In genomic region chr2:70824838-70825370, GRCm38 (mm10) we compare ENCODE assay signal across 8 mouse cellular contexts. TPM values are rescaled to one million over a fixed set of nuclear protein-coding genes. Genes with fewer than 3 reads are reported as not detected.
DNase-seq lines count a peak whose midpoint lies in the region; ATAC-seq lines count a peak whose summit lies in the region.

No protein-coding gene starts in this region.

- peak overlapping the region; percentile 99 for H3K9ac ChIP-seq in embryonic facial prominence, embryonic 14.5 days (ENCODE audit: low read depth, low read length)
- peak overlapping the region; percentile 100 for H3K9ac ChIP-seq in heart, embryonic 11.5 days (ENCODE audit: low read depth, low read length)
- H3K9ac ChIP-seq in neural tube, embryonic 14.5 days (replicated peaks; ENCODE audit: low read depth, low read length), result peak overlapping the region; percentile 90

- H3K4me2 ChIP-seq in embryonic facial prominence, embryonic 14.5 days (ENCODE audit: low read depth, low read length), result peak overlapping the region; percentile 75
- H3K4me2 ChIP-seq in heart, embryonic 11.5 days, result peak overlapping the region; percentile 83
- peak overlapping the region; percentile 49 for H3K4me2 ChIP-seq in neural tube, embryonic 14.5 days (ENCODE audit: low read depth, low read length)

- H3K9me3 ChIP-seq in embryonic facial prominence, embryonic 14.5 days (ENCODE audit: control insufficient read depth, low read length), result no peaks in the 10 kb centered on the region
- no peaks in the 10 kb centered on the region for H3K9me3 ChIP-seq in heart, embryonic 11.5 days (replicated peaks; ENCODE audit: control insufficient read depth, low read length)
- H3K9me3 ChIP-seq in neural tube, embryonic 14.5 days (ENCODE audit: control insufficient read depth, low read length), result no peaks in the 10 kb centered on the region

- peak; percentile 79 for ATAC-seq in embryonic facial prominence, embryonic 14.5 days (ENCODE audit: low read depth)
- peak; percentile 68 for ATAC-seq in heart, embryonic 11.5 days (replicated peaks; ENCODE audit: insufficient number of reproducible peaks, low FRiP score, low TSS enrichment)
- peak; percentile 74 for ATAC-seq in neural tube, embryonic 14.5 days (ENCODE audit: low read depth)

- H3K36me3 ChIP-seq in embryonic facial prominence, embryonic 14.5 days (ENCODE audit: control insufficient read depth, insufficient read depth, low read length), result no peaks in the 10 kb centered on the region
- no peaks in the 10 kb centered on the region for H3K36me3 ChIP-seq in heart, embryonic 11.5 days (ENCODE audit: control insufficient read depth, insufficient read depth, low read length)
- H3K36me3 ChIP-seq in neural tube, embryonic 14.5 days (ENCODE audit: control insufficient read depth, insufficient read depth, low read length), result no peaks in the 10 kb centered on the region

- peaks cover 8% of the 10 kb centered on the region for H3K4me1 ChIP-seq in embryonic facial prominence, embryonic 14.5 days (ENCODE audit: control insufficient read depth, insufficient read depth, low read length)
- peaks cover 10% of the 10 kb centered on the region for H3K4me1 ChIP-seq in heart, embryonic 11.5 days (ENCODE audit: control insufficient read depth, insufficient read depth, low read length)
- H3K4me1 ChIP-seq in neural tube, embryonic 14.5 days (ENCODE audit: control insufficient read depth, insufficient read depth, low read length), result peaks cover 6% of the 10 kb centered on the region; the same call in 1 of the 2 replicates

- 0% methylated on average over 2 of the region's 59 CpGs for WGBS in embryonic facial prominence, embryonic 14.5 days
- WGBS in heart, embryonic 11.5 days (ENCODE audit: insufficient replicate concordance), result under 1% methylated on average over 43 of the region's 59 CpGs
- under 1% methylated on average over 53 of the region's 59 CpGs for WGBS in neural tube, embryonic 14.5 days

- H3K27me3 ChIP-seq in embryonic facial prominence, embryonic 14.5 days (replicated peaks; ENCODE audit: control insufficient read depth, insufficient read depth, low read length), result no peaks in the 10 kb centered on the region
- H3K27me3 ChIP-seq in heart, embryonic 11.5 days (ENCODE audit: control insufficient read depth, insufficient read depth, low read length), result no peaks in the 10 kb centered on the region
- H3K27me3 ChIP-seq in neural tube, embryonic 14.5 days (ENCODE audit: control insufficient read depth, insufficient read depth, low read length), result no peaks in the 10 kb centered on the region

- peak; percentile 85 for DNase-seq in A20 (ENCODE audit: low read depth, low spot score)
- DNase-seq in adrenal gland, adult 8-10 months, result peak; percentile 67
- peak; percentile 82 for DNase-seq in embryonic facial prominence, embryonic 14.5 days (ENCODE audit: low spot score)
- peak; percentile 66 to 73 for DNase-seq in kidney, postnatal 36 days
- DNase-seq in lung, adult 18-20 months, result peak; percentile 47 to 76
- peak; percentile 85 for DNase-seq in testis, postnatal 14 days (ENCODE audit: low spot score)

- peak overlapping the region; percentile 100 for H3K27ac ChIP-seq in embryonic facial prominence, embryonic 14.5 days (replicated peaks; ENCODE audit: low read depth, low read length)
- peak overlapping the region; percentile 100 for H3K27ac ChIP-seq in heart, embryonic 11.5 days (ENCODE audit: low read depth, low read length)
- H3K27ac ChIP-seq in neural tube, embryonic 14.5 days (ENCODE audit: low read depth, low read length), result peak overlapping the region; percentile 99

- H3K4me3 ChIP-seq in embryonic facial prominence, embryonic 14.5 days (ENCODE audit: low read depth, low read length), result peak overlapping the region; percentile 77
- H3K4me3 ChIP-seq in heart, embryonic 11.5 days (ENCODE audit: low read depth, low read length), result peak overlapping the region; percentile 94
- H3K4me3 ChIP-seq in neural tube, embryonic 14.5 days (ENCODE audit: low read depth, low read length), result peak overlapping the region; percentile 86

RNA-seq across cellular contexts. Expression of gene Tlk1, which starts 0.6 kb away (rescaled TPM):
- total RNA-seq in adrenal gland, adult 8-10 months (2022), result 10 to 100 TPM; 58.4 to 69.2 (median 61.3) TPM
- 29.9 and 33.0 TPM in 2 replicates for polyA plus RNA-seq in embryonic facial prominence, embryonic 14.5 days (2014; fragmentation: Nextera tagmentation; extraction: Ambion mirVana)
- polyA plus RNA-seq in heart, embryonic 11.5 days (2014; fragmentation: Nextera tagmentation; extraction: Ambion mirVana), result 34.2 and 39.4 TPM in 2 replicates
- polyA plus RNA-seq in neural tube, embryonic 14.5 days (2014; fragmentation: Nextera tagmentation; extraction: Ambion mirVana), result 27.6 and 28.2 TPM in 2 replicates

Comparison
In these comparisons a context has a peak if more than half of its experiments do, and no peak if none do; other contexts are left out.
1. Peak in every context shown above with its lines: DNase-seq, ATAC-seq, H3K4me3 ChIP-seq and H3K27ac ChIP-seq.